Mouse (Mus musculus): Measurements from ENCODE around the gene Ralgapa1.

Gene Ralgapa1

DNA sequence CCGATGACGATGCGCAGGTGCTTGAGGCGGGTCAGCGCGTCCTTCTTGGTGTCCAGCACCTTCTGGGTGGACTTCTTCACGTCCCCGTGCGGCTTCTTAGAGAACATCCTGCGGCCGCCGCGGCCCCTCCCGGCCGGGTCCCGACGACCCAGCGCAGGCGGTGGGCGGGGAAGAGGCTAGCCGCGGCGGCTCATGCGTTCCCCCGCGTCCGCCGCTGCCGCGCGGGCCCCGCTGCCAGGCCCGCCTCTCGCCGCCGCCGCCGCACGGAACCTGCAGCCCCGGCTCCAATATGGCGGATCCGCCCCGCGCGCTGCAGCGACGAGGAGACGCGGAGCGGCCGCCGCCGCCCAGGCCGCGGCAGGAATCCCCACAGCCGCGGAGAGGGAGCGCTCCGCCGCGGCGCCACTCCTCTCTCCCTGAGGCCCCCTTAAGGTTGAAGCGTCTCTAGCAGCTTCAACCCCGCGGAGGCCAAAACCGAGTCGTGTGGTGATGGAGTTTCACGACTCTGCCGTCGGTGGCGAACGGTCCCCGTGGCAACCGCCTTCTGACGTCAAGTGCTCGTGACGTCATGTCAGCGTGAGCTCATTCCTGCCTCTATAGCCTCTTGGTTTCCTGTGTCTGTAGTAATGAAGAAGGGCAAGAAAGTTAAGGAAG is at the start of gene Ralgapa1:
TSS of gene Ralgapa1 (minus strand) at position 507 of the 654 bp plus-strand sequence.
- DNase-seq = peak; percentile 89

DNA sequence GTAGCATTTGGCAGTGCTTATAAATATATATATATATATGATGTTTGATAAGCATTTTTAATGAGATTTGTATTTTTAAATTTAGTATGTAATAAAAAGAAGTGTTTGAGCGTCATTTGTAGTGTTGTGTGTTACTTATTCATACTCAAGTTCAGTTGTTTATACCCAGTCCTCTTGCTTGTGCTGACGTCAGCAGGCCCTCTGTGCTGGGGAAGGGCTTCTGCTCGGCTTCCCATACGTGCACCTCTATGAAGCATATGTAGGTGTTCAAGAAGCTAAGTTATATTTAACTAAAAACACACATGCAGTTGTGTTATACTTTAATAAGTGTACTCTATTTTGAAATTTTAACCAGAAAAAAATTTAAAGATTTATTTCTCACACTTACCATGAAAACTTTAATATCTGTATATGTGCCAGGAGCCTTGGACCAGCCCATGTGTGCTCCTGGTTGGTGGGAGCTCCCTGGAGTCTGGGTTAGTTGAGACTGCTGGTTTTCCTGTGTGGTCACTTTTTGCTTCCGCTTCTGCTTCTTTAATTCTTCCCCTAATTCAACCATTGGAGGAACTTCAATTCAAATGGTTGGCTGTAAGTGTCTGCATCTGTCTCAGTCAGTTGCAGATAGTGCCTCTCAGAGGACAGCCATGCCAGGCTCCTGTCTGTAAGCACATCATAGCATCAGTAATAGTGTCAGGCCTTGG is 48.8 kb upstream of the Ralgapa1 start:
- no peak for DNase-seq

DNA sequence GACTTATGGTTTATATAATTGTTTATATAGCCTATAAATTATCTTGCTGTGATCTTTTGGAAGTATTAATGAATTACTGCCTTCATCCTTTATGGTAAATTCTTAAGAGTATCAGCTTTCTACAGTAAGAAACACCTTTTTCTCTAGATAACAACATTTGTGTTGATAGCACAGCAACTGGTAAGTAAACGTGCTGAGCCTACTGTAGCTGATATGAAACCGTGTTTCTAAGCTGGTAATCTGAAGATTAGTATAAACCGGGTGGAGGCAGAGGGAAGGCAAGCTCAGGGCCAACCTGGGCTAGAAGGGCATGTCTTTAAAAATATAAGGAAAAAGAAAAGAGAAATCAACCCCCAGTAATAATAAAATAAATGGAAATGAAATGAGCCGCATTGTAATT is 46.8 kb upstream of the Ralgapa1 start:
- DNase-seq = no peak

- DNase-seq = no peak
Observed at GRCm38 (mm10) chr12:55860631-55861030, 39.7 kb upstream of the Ralgapa1 start.

GRCm38 (mm10) chr12:55859409-55860349 is 38.7 kb upstream of the Ralgapa1 start:
- DNase-seq = no peak

DNA sequence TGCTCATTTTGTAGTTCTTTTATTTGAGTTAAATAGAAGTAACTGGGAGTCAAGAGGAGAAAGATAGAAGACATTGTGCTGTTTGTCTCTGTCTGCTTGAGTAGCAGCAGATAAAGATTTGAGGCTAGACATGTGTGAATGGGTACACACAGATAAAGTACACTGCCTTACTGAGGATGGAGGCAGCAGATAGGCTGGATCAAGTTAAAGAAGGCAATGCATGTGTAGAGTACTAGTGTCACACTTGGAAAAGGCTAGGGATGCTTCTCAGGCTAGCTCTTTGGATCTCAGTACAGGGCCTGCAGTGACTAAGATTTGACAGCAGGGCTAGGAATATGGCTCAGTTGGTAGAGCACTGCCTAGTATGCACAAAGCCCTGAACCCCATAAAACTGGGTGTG is 29.7 kb upstream of the Ralgapa1 start:
- no peak for DNase-seq

GRCm38 (mm10) chr12:55847851-55848250 is 26.9 kb upstream of the Ralgapa1 start:
- no peak for DNase-seq

GRCm38 (mm10) chr12:55846741-55847140 is 25.8 kb upstream of the Ralgapa1 start:
- peak; percentile 32 for DNase-seq

GRCm38 (mm10) chr12:55837495-55837894 is 16.5 kb upstream of the Ralgapa1 start:
- no peak for DNase-seq

DNA sequence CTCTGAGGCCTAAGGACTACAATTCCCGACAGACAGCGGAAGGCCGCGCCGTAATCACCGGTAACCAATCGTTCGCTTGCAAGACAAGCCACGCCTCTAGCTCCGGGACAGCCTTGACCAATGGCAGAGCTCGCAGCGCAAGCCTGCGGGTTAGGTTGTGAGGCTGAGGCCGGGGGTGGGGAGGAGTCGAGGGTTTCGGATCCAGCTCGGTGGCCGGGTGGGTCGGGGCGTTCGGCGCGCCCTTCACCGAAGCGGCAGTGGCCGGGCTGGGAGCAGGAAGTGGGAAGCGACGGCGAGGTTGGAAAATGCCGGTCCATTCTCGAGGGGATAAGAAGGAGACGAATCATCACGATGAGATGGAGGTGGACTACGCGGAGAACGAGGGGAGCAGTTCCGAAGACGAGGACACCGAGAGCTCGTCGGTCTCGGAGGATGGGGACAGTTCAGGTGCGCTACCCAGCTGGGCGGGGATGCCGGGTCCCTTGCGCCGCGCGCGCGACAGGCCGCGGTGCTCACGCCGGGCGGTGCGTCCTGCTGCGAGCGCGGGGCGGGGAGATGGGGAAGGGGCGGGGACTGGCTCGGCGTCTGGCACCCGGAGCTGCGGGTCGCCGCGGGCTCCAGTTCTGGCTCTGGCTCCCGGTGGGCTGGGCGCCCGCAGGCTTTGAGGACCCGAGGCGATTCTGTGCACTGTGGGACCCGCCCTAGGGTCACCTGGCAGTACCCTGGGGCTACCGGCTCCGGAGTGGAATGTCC is 15.4 kb upstream of the Ralgapa1 start, which contains the start of gene Brms1l:
TSS of gene Brms1l (plus strand) at position 126 of the 753 bp plus-strand sequence.
- DNase-seq = peak; percentile 98

DNA sequence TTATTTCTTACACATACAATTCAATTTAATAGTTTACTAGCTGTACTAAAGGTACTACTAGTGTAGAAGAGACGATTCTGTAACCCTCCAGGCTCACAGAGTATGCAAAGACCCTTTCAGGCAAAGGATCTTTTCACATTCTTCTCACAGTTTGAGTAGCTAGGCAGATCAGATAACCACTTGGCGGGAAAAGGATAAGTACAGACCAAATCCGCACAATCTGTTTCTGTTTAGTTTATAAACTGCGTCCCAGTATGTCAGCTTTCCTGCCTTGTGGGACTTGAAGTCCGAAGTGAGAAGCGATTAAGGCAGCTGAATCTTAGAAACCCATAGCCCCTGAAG is 14.9 kb upstream of the Ralgapa1 start:
- DNase-seq = no peak

DNA sequence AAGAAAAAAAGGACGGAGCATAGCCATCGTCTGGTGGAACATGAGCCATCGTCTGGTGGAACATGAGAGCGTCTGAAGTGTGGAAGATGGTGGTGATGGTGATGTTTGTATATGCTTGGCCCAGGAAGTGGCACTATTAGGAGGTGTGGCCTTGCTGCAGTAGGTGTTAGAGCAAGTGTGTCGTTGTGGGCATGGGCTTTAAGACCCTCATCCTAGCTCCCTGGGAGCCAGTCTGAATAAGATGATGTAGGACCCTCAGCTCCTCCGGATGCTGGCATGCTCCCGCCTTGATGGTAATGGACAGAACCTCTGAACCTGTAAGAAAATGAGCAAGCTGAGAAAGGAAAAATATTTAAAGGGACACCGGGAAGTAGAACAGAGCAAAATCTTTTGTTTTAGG is 13.9 kb upstream of the Ralgapa1 start:
- no peak for DNase-seq

- no peak for DNase-seq
Observed at GRCm38 (mm10) chr12:55833906-55834625, 13.1 kb upstream of the Ralgapa1 start.

DNA sequence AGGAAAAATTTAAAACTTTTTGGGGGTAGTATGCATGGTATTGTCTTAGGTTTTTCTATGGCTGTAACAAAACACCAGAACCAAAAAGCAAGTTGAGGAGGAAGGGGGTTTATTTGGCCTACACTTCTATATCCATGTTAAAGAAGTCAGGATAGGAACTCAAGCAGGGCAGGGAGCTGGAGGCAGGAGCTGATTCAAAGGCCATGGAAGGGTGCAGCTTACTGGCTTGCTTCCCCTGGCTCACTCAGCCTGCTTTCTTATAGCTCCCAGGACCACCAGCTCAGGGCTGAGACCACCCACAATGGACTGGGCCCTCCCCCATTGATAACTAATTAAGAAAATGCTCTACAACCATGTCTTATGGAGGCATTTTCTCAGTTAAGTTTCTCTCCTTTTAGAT is 12.0 kb upstream of the Ralgapa1 start:
- DNase-seq = no peak

GRCm38 (mm10) chr12:55831101-55831500 is 10.1 kb upstream of the Ralgapa1 start:
- peak; percentile 83 for DNase-seq

DNA sequence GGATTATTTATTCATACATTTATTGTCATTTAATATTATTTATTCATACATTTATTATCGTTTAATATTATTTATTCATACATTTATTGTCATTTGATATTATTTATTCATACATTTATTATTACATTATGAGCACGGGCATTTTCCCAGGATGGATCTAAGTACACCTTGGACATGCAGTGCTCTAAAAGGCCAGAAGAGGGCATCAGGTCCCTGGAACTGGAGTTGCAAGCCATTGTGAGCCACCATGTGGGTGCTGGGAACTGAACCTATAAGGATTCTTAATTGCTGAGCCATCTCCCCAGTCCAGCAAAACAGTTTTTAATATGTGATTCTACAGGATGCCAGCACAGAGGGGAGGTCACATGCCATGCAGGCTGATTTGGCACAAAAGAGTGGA is 4.6 kb upstream of the Ralgapa1 start:
- DNase-seq = no peak

- no peak for DNase-seq
Observed at GRCm38 (mm10) chr12:55824027-55824426, 3.1 kb upstream of the Ralgapa1 start.

DNA sequence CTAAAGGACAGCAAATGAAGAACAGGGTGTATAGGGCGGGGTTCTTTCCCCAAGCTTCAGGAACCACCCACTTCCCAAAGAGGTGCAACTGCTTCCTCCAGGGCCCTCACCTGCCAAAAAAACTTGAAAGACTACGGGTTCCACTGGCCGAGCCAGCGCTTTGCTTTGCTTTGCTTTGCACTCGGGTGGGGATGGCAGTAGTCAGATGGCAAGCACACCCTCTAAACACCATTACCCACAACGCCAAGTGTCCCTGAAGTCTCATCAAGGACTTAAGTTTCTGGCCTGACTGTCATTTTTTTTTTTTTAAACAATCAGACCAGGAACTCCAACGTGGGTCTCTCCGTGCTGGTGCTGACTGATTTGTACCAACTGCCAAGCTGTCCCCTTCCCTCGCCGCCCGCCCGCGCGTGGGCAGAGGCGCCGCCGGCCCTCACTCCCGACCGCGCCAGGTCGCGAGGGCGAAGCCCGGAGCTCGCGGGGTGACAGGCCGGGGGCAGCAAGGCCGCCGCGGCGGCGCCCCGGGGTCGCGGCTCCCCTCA is 777 bp downstream of the Ralgapa1 start:
- peak; percentile 42 for DNase-seq

DNA sequence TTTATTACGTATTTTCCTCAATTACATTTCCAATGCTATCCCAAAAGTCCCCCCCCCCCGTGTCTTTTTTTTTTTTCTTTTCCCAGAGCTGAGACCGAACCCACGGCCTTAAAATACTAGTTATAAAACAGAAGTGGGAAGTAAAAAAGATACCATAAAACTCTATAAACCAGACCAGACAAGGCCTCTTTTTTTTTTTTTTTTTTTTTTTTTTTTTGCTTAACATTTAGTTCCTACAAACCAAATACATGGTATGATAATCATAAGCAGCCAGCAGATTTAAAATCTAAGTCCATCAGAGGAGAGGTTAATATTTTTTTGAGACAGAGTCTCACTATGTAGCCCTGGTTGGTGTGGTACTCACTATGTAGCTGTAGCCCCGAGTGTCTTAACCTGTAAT is 4.5 kb downstream of the Ralgapa1 start:
- no peak for DNase-seq

DNA sequence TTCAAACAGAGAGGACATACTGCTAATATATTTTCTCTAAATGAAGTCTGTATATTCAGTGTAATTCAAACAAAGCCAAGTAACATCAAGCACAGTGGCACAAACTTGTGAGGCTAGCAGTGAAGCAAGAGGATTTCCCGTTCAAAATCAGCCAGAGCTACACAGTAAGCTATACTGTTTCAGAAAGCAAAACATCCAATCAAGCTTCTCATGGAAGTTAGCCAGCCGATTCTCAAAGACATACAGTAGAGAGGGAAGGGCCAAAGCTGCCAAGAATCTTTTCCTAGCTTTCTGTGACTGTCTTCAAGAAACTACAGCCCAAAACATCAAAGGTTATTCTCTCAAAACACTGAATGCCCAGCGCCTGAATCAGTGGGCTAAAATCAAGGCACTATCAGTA is 15.9 kb downstream of the Ralgapa1 start:
- no peak for DNase-seq

- no peak for DNase-seq
Observed at GRCm38 (mm10) chr12:55801131-55801530, 19.8 kb downstream of the Ralgapa1 start.

GRCm38 (mm10) chr12:55800144-55800543 is 20.8 kb downstream of the Ralgapa1 start:
- no peak for DNase-seq
